8 mouse cellular contexts compared by ENCODE assay signal in the genomic region with DNA sequence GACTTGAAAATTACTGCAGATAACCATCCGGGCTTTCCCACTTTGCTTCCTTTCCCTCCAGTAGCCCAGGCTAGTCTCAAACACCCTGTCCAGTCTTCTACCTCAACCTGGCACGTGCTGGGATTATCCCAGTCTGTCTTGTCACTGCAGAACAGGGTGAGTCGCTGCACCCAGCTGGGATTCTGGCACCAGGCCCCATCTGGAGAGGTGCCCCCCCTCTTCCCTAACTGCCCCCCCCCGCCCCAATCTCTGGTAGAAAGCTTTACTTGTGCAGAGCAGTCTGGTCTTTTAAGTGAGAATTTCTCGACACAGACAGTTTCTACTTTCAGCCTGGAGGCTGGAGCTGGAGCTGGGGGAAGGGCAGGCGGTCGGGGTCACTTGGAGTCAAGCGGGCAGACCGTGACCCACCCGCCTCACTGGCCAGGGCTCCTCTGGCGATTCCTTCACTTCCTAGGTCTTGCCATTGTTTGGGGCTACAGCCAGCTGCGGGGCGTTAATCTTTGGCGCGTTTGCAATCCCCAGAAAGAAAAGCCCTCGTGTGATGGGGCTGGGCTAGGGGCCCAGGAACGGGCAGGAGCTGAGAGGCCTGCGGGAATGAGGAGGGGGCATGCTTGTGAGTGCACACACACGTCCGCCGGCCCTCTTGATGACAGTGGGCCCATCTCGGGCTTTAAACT. TPM values are rescaled to one million over a fixed set of nuclear protein-coding genes. Genes with fewer than 3 reads are reported as not detected.
DNase-seq lines count a peak whose midpoint lies in the region; ATAC-seq lines count a peak whose summit lies in the region.

No protein-coding gene starts in this region.

- 6% methylated on average over 21 of the region's 22 CpGs for whole genome bisulfite sequencing in embryonic facial prominence, embryonic 14.5 days
- WGBS in limb, embryonic 10.5 days: 5% methylated on average over 22 of the region's 22 CpGs
- WGBS in stomach, embryonic 14.5 days: 4% methylated on average over 22 of the region's 22 CpGs

- peaks cover 62% of the 10 kb centered on the region for H3K27me3 ChIP-seq in embryonic facial prominence, embryonic 14.5 days (replicated peaks; ENCODE audit: control insufficient read depth, insufficient read depth, low read length)
- H3K27me3 ChIP-seq in limb, embryonic 10.5 days (ENCODE audit: low read depth, poor library complexity, severe bottlenecking): peaks cover 99% of the 10 kb centered on the region
- H3K27me3 ChIP-seq in stomach, embryonic 14.5 days (ENCODE audit: control insufficient read depth, insufficient read depth, low read length): peaks cover 22% of the 10 kb centered on the region

- peak overlapping the region; percentile 46 for H3K4me2 ChIP-seq in embryonic facial prominence, embryonic 14.5 days (ENCODE audit: low read depth, low read length)
- peak overlapping the region; percentile 27 for H3K4me2 ChIP-seq in stomach, embryonic 14.5 days (replicated peaks; ENCODE audit: low read depth, low read length)

- DNase-seq in left cerebral cortex, postnatal 4 days: peak; percentile 43
- no peak for DNase-seq in left cerebral cortex, postnatal 10 days (ENCODE audit: extremely low spot score in 1 of 2, low spot score in 2 of 2)
- no peak for DNase-seq in embryonic facial prominence, embryonic 14.5 days (ENCODE audit: low spot score)
- peak; percentile 61 for DNase-seq in limb, embryonic 10.5 days (ENCODE audit: low spot score)
- DNase-seq in gastrocnemius, adult 8-10 months (ENCODE audit: low spot score in 2 of 2): no peak
- no peak for DNase-seq in lung, postnatal 4 days

- H3K4me3 ChIP-seq in embryonic facial prominence, embryonic 14.5 days (ENCODE audit: low read depth, low read length): no peak overlapping the region
- peak overlapping the region; percentile 25; the same call in 1 of the 2 replicates for H3K4me3 ChIP-seq in limb, embryonic 10.5 days
- no peak overlapping the region for H3K4me3 ChIP-seq in stomach, embryonic 14.5 days (ENCODE audit: low read depth, low read length)

- ATAC-seq in embryonic facial prominence, embryonic 14.5 days (ENCODE audit: low read depth): peak; percentile 50
- no peak for ATAC-seq in stomach, embryonic 14.5 days (ENCODE audit: insufficient number of reproducible peaks, insufficient read depth, low FRiP score, low read depth)
- ATAC-seq in frontal cortex, adult (ENCODE audit: low TSS enrichment): no peak

- H3K27ac ChIP-seq in embryonic facial prominence, embryonic 14.5 days (replicated peaks; ENCODE audit: low read depth, low read length): no peak overlapping the region; the same call in 1 of the 2 replicates
- peak overlapping the region; percentile 67 for H3K27ac ChIP-seq in limb, embryonic 10.5 days
- no peak overlapping the region for H3K27ac ChIP-seq in stomach, embryonic 14.5 days (ENCODE audit: low read length)

- H3K36me3 ChIP-seq in embryonic facial prominence, embryonic 14.5 days (ENCODE audit: control insufficient read depth, insufficient read depth, low read length): no peaks in the 10 kb centered on the region
- no peaks in the 10 kb centered on the region for H3K36me3 ChIP-seq in limb, embryonic 10.5 days
- H3K36me3 ChIP-seq in stomach, embryonic 14.5 days (ENCODE audit: control insufficient read depth, insufficient read depth, low read length): no peaks in the 10 kb centered on the region

- no peaks in the 10 kb centered on the region for H3K9me3 ChIP-seq in embryonic facial prominence, embryonic 14.5 days (ENCODE audit: control insufficient read depth, low read length)
- H3K9me3 ChIP-seq in limb, embryonic 10.5 days (replicated peaks): no peaks in the 10 kb centered on the region
- H3K9me3 ChIP-seq in stomach, embryonic 14.5 days (ENCODE audit: control insufficient read depth, low read depth, low read length): no peaks in the 10 kb centered on the region

- H3K4me1 ChIP-seq in embryonic facial prominence, embryonic 14.5 days (ENCODE audit: control insufficient read depth, insufficient read depth, low read length): peaks cover 12% of the 10 kb centered on the region
- H3K4me1 ChIP-seq in limb, embryonic 10.5 days: peaks cover 51% of the 10 kb centered on the region
- H3K4me1 ChIP-seq in stomach, embryonic 14.5 days (ENCODE audit: control insufficient read depth, insufficient read depth, low read length): peaks cover 7% of the 10 kb centered on the region

- peak overlapping the region; percentile 40 for H3K9ac ChIP-seq in embryonic facial prominence, embryonic 14.5 days (ENCODE audit: low read depth, low read length)
- no peak overlapping the region for H3K9ac ChIP-seq in stomach, embryonic 14.5 days (replicated peaks; ENCODE audit: low read depth, low read length)

- intact Hi-C loops in left cerebral cortex, postnatal 4 days (cut with DNase I): no loop called here
- intact Hi-C loops in left cerebral cortex, postnatal 10 days (cut with DNase I): no loop called here

RNA-seq across cellular contexts. Expression of gene Pax7, which starts 22.4 kb away (rescaled TPM):
- total RNA-seq in left cerebral cortex, postnatal 4 days (2021): under 1 TPM in 1 of 2 experiments, not detected in 1; 0.06 TPM
- not detected for total RNA-seq in left cerebral cortex, postnatal 10 days (2021)
- polyA plus RNA-seq in embryonic facial prominence, embryonic 14.5 days (2014; fragmentation: Nextera tagmentation; extraction: Ambion mirVana): 2.6 TPM in 2 replicates
- polyA plus RNA-seq in limb, embryonic 10.5 days (2016; fragmentation: Nextera tagmentation; extraction: Ambion mirVana): 0.11 and 0.14 TPM in 2 replicates
- polyA plus RNA-seq in stomach, embryonic 14.5 days (2014; fragmentation: Nextera tagmentation; extraction: Ambion mirVana): 0.10 TPM in 1 of 2 replicates, not detected in the other
- total RNA-seq in gastrocnemius, adult 8-10 months (2022): 1 to 10 TPM in 1 of 4 experiments, under 1 TPM in 3; 0.54 to 1.1 (median 0.92) TPM

Comparison
In these comparisons a context has a peak if more than half of its experiments do, and no peak if none do; other contexts are left out.
1. DNase-seq: peak in left cerebral cortex, postnatal 4 days (single experiment) and limb, embryonic 10.5 days (single experiment); none in left cerebral cortex, postnatal 10 days (0 of 2), embryonic facial prominence, embryonic 14.5 days (single experiment), gastrocnemius, adult 8-10 months (0 of 2) and lung, postnatal 4 days (0 of 2).